Mouse (Mus musculus) kidney, adult 2 months (tissue): ENCODE measurements around the gene Htra2. TPM values are rescaled to one million over a fixed set of nuclear protein-coding genes. Genes with fewer than 3 reads are reported as not detected.
A peak's percentile ranks its signal among the peaks of the same experiment; 100 is the strongest.

Experiments used
- DNase-seq: peaks from one replicate; pipeline ENCODE4 v3.0.0; 2021
- H3K27ac ChIP-seq: fragments of 200-500 bp; 2 replicates; pipeline ENCODE4 v1.5.1; 2012; ENCODE audit warnings: low read depth, low read length, control low read depth, inconsistent platforms; ENCODE audit not compliant: insufficient read depth
- H3K27me3 ChIP-seq: fragments of 200-500 bp; replicated peaks from 2 replicates; pipeline ENCODE4 v1.6.1; 2012; ENCODE audit warnings: mild to moderate bottlenecking, moderate library complexity, low read length, inconsistent platforms; ENCODE audit not compliant: control insufficient read depth, insufficient read depth
- H3K36me3 ChIP-seq: fragments of 200-500 bp; 2 replicates; pipeline ENCODE4 v1.6.1; 2012; ENCODE audit warnings: mild to moderate bottlenecking, moderate library complexity, low read length, inconsistent platforms; ENCODE audit not compliant: control insufficient read depth, insufficient read depth
- H3K4me1 ChIP-seq: fragments of 200-500 bp; 2 replicates; pipeline ENCODE4 v1.6.1; 2011; ENCODE audit warnings: low read length; ENCODE audit not compliant: control insufficient read depth, insufficient read depth
- H3K4me3 ChIP-seq: fragments of 200-500 bp; 2 replicates; pipeline ENCODE4 v1.5.1; 2011; ENCODE audit warnings: mild to moderate bottlenecking, low read depth, low read length, control low read depth; ENCODE audit not compliant: insufficient read depth
- CTCF ChIP-seq: fragments of 200-500 bp; conservative IDR thresholded peaks from 2 replicates; pipeline ENCODE4 v1.5.1; 2011; ENCODE audit warnings: low read depth, mild to moderate bottlenecking, control low read depth, low read length, moderate library complexity, mixed read lengths; ENCODE audit not compliant: insufficient read depth, insufficient read length
- POLR2A ChIP-seq: fragments of 200-500 bp; IDR thresholded peaks from one replicate; pipeline ENCODE4 v1.6.1; 2011; ENCODE audit warnings: low read depth, low read length, control low read depth
- WGBS: fragments of 180-500 bp; shearing (Covaris S2); methylation state at CpG from one replicate; pipeline ENCODE4 v1.1.7; 2018; 5-methylcytosine and 5-hydroxymethylcytosine counted together
- polyA plus RNA-seq: library from polyadenylated mRNA; depleted of rRNA; stranded (reverse); fragments of >200 nt; gene quantifications from 2 replicates; pipeline ENCODE4 v1.2.3, GENCODE M21; 2012

Gene Htra2
- polyA plus RNA-seq, 1 experiment = 40.2 TPM

- Histone ChIP-seq H3K36me3 (no peaks in the 10 kb centered on the region), H3K4me1 (no peaks in the 10 kb centered on the region), H3K4me3 (no peak overlapping the region), H3K27me3 (no peaks in the 10 kb centered on the region), H3K27ac (no peak overlapping the region)
- DNase-seq = no peak
- WGBS = 80% methylated on average over 6 of the region's 6 CpGs
- TF ChIP-seq POLR2A (no peak), CTCF (no peak)
Observed at GRCm38 (mm10) chr6:83011756-83012155, 43.3 kb downstream of the Htra2 start.

DNA sequence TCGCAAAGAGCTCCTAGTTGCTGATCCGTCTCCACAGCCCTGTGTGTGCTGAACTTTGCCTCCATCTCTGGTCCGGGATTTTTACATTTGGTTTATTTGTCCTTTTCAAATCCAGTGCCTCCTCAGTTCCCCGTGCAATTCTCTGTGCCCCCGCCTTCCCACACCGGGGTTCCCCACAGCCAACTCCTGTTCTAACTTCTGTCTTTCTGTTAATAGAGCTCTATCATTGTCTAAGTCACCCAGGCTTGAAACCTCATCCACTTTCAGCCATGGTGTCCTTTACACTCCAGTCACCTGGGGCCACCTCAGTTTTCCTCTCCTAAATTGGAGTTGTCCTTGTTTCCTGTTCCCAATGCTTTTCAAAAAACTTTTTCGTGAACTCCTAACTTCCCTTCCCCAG is 43.8 kb downstream of the Htra2 start:
- WGBS = 72% methylated on average over 7 of the region's 7 CpGs
- TF ChIP-seq POLR2A (no peak), CTCF (no peak)
- Histone ChIP-seq H3K27ac (no peak overlapping the region), H3K4me1 (no peaks in the 10 kb centered on the region), H3K4me3 (no peak overlapping the region), H3K27me3 (no peaks in the 10 kb centered on the region), H3K36me3 (no peaks in the 10 kb centered on the region)
- DNase-seq = no peak

- no peak for DNase-seq
- WGBS = 50% methylated on average over 7 of the region's 7 CpGs
- no peak overlapping the region for H3K27ac ChIP-seq
- H3K27me3 ChIP-seq = no peaks in the 10 kb centered on the region
- H3K4me3 ChIP-seq = no peak overlapping the region
- no peaks in the 10 kb centered on the region for H3K36me3 ChIP-seq
- H3K4me1 ChIP-seq = no peaks in the 10 kb centered on the region
- TF ChIP-seq CTCF (no peak), POLR2A (no peak)
Observed at GRCm38 (mm10) chr6:83010010-83010409, 45.1 kb downstream of the Htra2 start.

GRCm38 (mm10) chr6:83008659-83009058 is 46.4 kb downstream of the Htra2 start:
- no peak overlapping the region for H3K27ac ChIP-seq

GRCm38 (mm10) chr6:83006114-83006513 is 49.0 kb downstream of the Htra2 start:
- TF ChIP-seq CTCF = no peak
- TF ChIP-seq POLR2A = no peak
- 83% methylated on average over 6 of the region's 6 CpGs for WGBS
- H3K27me3 ChIP-seq = no peaks in the 10 kb centered on the region
- no peaks in the 10 kb centered on the region for H3K36me3 ChIP-seq
- no peak for DNase-seq
- no peak overlapping the region for H3K4me3 ChIP-seq
- no peak overlapping the region for H3K27ac ChIP-seq
- no peaks in the 10 kb centered on the region for H3K4me1 ChIP-seq

More at GRCm38 (mm10) chr6:83008659-83009058, 46.4 kb downstream of the Htra2 start:
- peak; percentile 6 for DNase-seq
- TF ChIP-seq POLR2A (no peak), CTCF (no peak)
- Histone ChIP-seq H3K27me3 (no peaks in the 10 kb centered on the region), H3K4me1 (no peaks in the 10 kb centered on the region), H3K4me3 (no peak overlapping the region), H3K36me3 (no peaks in the 10 kb centered on the region)
- 45% methylated on average over 3 of the region's 3 CpGs for WGBS

- Histone ChIP-seq H3K4me1 (no peaks in the 10 kb centered on the region), H3K27ac (no peak overlapping the region), H3K4me3 (no peak overlapping the region), H3K27me3 (no peaks in the 10 kb centered on the region), H3K36me3 (no peaks in the 10 kb centered on the region)
- no peak for DNase-seq
- WGBS = 80% methylated on average over 10 of the region's 10 CpGs
- TF ChIP-seq CTCF (no peak), POLR2A (no peak)
Observed at GRCm38 (mm10) chr6:83005444-83006011, 49.5 kb downstream of the Htra2 start.

DNA sequence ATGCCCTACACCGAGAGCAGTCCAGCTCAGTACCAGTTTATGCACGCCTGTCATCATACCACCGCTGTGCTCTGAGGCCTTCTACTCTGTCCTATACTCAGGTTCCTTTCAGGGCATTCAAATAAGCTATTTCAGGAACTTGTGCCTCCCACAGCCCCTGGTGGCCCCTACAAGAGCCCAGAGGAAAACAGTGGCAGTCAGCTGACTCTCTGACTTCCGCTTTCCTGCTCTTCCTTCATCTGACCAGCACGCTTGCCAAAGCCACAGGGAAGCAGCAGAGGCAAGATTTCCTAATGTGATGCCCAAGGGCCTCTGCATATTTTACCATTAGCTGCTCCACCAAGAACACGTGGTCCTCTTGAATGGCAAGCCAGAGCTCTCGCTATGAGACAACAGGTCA is 50.2 kb downstream of the Htra2 start:
- TF ChIP-seq POLR2A (no peak), CTCF (no peak)
- Histone ChIP-seq H3K27ac (no peak overlapping the region), H3K36me3 (no peaks in the 10 kb centered on the region), H3K27me3 (no peaks in the 10 kb centered on the region), H3K4me3 (no peak overlapping the region), H3K4me1 (no peaks in the 10 kb centered on the region)
- peak; percentile 51 for DNase-seq
- 48% methylated on average over 7 of the region's 7 CpGs for whole genome bisulfite sequencing
